Mouse (Mus musculus) heart, postnatal 36 days (tissue): ENCODE measurements around the gene Lingo2. TPM values are rescaled to one million over a fixed set of nuclear protein-coding genes. Genes with fewer than 3 reads are reported as not detected.

Experiments
- DNase-seq, 2 experiments: peaks; one replicate each; pipeline ENCODE4 v3.0.0; 2021 to 2022
- intact Hi-C: fragments of 180-260 bp; cut with DNase I; formaldehyde crosslinking; loops from one replicate; pipeline ENCODE4 v1.15.1; 2025
- total RNA-seq, 2 experiments: library from RNA; stranded (reverse); gene quantifications; 2 replicates each; pipeline ENCODE4 v1.2.3; 2021

Lingo2 gene
- total RNA-seq, 2 experiments from 2014 or later, result not detected

DNA sequence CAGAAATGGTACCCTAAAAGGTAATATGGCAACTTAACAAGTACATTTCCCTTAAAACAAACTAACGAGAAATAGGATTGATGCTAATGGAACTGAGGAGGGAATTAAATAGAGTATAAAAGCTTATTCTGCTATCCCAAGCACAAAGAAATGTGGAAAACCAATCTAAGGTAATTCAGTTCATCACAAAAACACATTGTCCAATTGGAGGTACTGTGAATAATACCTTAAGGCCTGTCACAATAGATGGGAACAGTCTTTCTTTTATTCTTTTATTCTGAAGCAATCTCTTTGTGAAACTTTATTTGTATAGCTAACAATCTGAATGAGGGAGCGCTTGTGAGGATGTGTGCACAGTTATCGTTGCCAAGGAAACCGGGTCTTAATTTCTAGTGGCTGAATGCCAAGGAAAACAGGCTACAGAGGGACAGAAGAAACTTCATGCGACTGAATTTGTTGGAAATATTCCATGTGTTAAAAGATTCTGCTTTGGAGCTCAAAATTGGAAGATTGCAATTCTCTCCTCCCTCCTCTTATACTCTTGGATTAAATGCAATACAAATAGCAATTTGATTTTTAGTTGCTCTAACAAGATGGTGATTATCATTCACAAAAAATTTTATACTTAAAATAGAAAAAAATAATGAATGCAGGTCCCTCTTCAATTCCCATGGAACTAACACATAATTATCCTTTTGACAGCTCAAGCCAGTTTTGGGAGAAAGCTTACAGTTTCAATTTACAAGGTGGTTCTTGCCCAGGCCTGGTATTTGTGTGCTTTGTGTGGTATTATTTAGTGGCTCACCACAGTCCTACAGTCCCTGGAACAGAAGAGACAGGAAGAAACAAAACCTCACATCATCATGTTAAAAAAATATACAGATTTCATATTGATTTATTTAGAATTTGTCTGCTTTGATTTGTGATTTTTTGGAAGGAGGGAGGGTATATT is 1065.7 kb downstream of the Lingo2 start:
- DNase-seq, result no peak
- intact Hi-C loops, result no loop called here

GRCm38 (mm10) chr4:35884946-35885460 is 1066.5 kb downstream of the Lingo2 start:
- intact Hi-C loops, result no loop called here
- DNase-seq, result no peak

DNA sequence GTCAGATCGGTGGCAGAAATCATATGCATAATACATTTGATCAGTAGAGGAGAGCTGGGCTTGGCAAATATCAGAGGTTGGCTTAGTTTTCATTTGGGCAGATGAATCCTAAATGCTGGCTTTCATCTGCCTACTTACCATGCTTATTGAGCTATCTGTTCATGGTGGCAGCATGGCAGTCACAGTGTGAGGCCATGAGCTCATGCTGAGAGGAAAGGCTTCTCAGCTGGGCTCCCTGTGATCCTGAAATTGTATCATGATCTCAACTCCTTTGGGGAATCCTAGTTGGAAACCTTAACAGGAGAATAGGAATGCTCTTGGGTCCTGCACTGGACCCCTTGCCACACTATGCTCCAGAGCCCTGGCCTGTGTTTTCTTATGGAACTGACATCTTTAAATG is 1105.0 kb downstream of the Lingo2 start:
- DNase-seq, result no peak
- intact Hi-C loops, result no loop called here

DNA sequence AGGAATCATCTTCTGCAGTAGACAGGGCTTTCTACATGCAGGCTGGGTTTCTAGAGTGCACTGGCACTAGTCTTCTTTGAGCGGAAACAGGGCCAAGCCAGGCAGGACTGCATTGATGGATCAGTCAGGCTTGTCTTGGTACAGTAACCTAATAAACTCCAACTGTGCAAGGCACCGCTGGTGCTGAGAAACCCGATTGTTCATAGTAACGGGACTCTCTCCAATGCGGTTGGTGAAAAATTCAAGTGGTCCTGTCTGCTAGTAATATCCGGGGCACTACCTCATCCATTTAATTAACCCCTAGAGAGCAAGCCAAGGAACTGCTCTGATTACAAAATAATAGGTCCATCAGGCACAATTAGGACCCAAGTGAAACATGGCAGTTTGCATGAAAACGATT is 1106.4 kb downstream of the Lingo2 start:
- no peak for DNase-seq
- intact Hi-C loops, result no loop called here

GRCm38 (mm10) chr4:35844518-35844917 is 1107.0 kb downstream of the Lingo2 start:
- DNase-seq, result no peak
- intact Hi-C loops, result no loop called here

DNA sequence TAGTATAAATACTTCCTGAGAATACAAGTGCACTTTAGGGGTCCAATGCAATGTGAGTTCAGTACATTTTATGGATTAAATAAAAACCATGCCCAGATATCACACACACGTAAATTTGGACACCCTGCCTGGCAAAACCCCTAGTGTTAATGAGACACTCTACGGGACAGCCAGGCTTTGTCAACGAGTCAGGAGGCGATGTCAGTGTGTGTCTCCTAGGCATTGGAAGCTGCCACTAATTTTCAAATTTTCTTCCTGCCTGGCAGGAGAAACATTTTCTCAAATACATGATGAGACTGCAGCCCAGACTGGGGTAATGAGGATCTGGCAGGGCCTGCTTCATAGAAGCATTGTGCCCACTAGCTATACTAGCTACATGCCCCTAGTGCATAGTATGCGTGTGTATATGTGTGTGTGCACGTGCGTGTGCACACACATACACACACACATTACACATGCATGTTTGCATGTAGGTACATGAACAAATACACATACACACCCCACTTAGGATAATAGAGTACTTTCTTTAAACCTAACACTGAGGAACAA is 1128.2 kb downstream of the Lingo2 start:
- intact Hi-C loops, result no loop called here
- DNase-seq, result no peak

DNA sequence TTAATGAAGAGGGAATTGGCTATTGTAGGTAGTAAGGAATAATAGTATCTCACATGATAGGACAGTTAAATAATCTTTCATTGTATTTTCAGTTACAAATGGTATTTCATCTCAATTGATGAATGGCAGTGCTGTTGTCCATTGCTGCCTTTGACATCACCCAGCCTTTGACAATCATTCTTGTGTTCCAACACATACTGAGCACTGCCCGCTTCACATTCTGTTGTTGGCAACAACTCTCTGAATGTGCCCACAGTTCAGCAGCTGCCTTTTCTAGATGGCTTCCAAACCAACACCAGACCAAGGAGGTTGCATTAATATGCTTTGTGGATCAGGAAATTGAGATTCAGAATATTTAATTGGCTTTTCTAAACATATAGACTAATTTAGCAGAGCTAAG is 1130.8 kb downstream of the Lingo2 start:
- intact Hi-C loops, result no loop called here

DNA sequence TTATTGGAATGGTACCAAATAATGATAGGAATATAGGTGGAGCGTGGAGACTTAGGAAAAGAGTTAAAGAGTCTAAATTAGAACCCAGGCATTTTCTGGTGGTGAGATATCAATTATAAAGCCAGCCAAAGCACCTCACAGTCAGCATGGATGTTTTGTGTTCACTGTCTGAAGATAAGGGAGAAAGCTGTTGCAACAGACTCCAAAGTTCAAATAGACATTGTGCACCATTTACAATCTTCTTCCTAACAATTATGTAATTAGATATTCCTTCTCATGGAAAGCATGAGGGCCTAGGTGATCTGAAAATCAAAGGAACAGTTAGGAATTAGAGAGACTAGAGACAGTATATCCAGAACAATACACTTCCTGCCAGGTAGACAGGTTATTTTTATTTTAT is 1136.8 kb downstream of the Lingo2 start:
- no peak for DNase-seq
- intact Hi-C loops, result no loop called here

More for the DNA sequence above, 1130.8 kb downstream of the Lingo2 start:
- no peak for DNase-seq

GRCm38 (mm10) chr4:35807497-35808210 is 1143.9 kb downstream of the Lingo2 start:
- intact Hi-C loops, result no loop called here
- DNase-seq, result no peak

DNA sequence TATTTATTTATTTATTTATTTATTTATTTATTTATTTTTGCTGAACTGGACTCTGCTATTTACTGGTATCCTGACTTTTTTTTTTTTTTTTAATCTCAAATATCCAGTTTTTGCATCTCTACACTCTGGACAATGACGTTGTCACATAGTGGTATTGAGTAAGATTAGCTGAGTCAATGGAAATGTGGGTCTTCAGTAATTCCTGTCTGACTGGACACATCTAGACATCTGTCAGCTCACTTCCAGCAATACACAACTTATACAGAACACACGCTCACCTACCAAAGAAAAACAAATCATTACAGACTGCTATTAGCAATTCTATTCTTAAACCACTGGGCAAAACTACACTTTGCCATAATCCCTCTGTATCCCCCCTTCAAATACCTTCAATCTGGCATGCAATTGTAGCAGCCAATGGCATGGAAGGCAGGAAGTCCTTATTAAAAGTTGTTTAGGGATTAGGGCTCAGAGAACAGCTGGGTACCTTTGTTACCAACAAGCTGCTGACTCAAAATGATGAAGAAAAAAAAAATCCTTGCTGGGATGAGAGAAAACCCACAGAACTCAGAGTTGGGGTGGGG is 1144.6 kb downstream of the Lingo2 start:
- no peak for DNase-seq
- intact Hi-C loops, result no loop called here

- no peak for DNase-seq
- intact Hi-C loops, result no loop called here
These were observed 1167.2 kb downstream of the Lingo2 start for GRCm38 (mm10) chr4:35784255-35784921.

- DNase-seq, result no peak
- intact Hi-C loops, result no loop called here
These were observed 1180.7 kb downstream of the Lingo2 start for GRCm38 (mm10) chr4:35770810-35771209.

DNA sequence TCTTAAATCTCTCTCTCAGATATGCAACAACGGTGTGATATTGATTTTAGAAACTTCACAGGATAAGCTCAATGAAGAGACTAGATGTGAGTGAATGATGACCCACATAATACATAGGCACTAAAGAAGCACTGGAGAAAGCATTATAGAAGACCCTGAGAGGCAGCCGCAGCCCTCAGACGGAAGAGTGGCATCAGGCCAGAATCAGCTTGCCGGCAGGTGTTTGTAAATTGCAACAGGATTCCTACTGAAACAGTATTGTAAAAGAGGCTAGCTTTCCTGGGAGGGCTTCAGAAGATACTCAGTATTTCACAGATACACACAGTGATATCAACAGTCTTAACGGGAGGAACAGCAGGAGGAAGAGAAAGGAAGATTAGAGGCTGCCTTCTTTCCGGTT is 1184.6 kb downstream of the Lingo2 start:
- intact Hi-C loops, result no loop called here
- DNase-seq, result no peak

GRCm38 (mm10) chr4:35761181-35761580 is 1190.4 kb downstream of the Lingo2 start:
- intact Hi-C loops, result no loop called here
- no peak for DNase-seq

DNA sequence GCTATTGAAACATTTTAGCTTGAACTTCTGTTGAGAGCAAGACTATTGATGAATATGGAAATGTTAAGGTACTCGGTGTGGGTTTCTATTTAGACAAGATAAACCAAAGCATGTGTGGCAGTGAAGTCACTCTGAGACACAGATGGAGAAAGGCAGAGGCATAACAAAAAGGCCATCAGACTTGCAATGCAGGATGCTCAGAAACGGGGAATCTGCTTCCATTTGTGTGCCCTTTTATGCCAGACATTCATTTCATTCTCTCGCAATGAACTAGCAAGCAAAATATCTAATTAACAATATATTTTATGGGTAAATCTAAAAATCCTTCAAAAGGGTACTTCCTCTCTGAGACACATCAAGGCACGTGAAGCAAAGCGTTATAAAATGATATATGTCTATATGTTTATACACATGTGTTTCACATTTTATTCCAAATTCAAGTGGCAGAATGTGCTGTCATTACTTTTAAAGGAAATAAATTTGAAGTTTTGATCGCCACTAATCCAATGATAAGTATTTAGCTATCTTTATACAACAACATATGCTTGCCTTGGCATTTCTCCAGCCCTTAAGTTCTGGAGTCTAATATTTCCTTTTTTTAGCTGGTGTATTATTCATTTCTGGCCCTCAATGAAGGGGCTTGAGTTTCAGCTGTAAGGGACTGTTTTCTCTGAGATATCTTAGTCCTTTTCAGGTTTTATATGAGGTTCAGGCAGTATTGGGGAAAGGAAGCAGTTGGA is 1199.3 kb downstream of the Lingo2 start:
- DNase-seq, result no peak
- intact Hi-C loops, result no loop called here

GRCm38 (mm10) chr4:35746693-35747092 is 1204.9 kb downstream of the Lingo2 start:
- no peak for DNase-seq
- intact Hi-C loops, result no loop called here

- no peak for DNase-seq
- intact Hi-C loops, result no loop called here
These were observed 1226.8 kb downstream of the Lingo2 start for GRCm38 (mm10) chr4:35724774-35725173.

DNA sequence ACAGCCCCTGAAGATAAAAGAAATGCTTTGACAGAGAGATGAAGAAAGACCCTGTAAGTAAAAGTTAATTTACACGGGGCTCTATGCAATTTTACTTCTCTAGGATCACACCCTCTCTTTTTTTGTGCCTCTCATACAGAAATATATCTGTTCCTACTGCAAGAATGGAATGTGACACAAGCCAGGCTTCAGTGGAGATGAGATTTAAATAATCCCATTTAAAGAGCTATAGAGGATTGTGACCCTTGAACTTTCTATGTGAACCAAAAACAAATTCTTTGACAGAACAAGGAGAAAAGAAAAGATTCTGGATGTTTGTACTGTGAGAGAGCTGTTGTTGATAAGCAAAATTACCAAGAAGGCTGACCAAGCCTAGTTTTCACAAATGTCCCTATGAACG is 1247.4 kb downstream of the Lingo2 start:
- intact Hi-C loops, result no loop called here
- DNase-seq, result no peak

GRCm38 (mm10) chr4:35702661-35703060 is 1248.9 kb downstream of the Lingo2 start:
- intact Hi-C loops, result no loop called here
- DNase-seq, result no peak

- no peak for DNase-seq
- intact Hi-C loops, result no loop called here
These were observed 1256.4 kb downstream of the Lingo2 start for GRCm38 (mm10) chr4:35695137-35695522.
